Mouse (Mus musculus): ENCODE results near the gene Sbk1. TPM values are rescaled to one million over a fixed set of nuclear protein-coding genes. Genes with fewer than 3 reads are reported as not detected.

The Sbk1 gene
- polyA plus RNA-seq, 1 experiment from 2014 or later, result 159 TPM

DNA sequence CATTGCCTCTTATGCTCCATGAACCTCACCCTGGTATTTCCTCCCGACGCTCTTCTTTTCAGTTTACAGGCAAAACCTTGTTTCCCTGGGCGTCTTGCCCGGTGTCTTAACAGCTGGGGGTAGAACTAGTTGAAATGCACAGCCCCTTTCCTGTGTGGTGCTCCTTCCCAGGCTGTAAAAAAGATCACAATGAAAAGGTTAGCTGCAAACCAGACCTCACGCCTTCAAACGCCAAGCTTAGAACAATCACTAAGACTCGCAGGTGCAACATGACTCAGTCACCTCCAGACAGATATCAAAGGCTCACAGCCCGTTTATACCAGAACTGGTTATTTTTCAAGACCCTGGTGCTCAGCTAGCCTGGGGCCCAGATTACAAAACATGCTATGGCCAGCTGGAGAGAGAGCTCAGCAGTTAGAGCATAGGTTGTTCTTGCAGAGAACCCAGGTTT, 67.1 kb downstream of the Sbk1 start:
- no peaks in the 10 kb centered on the region for H3K27me3 ChIP-seq (replicated peaks; ENCODE audit: control insufficient read depth, insufficient read depth, low read length)
- no peak overlapping the region for H3K9ac ChIP-seq (ENCODE audit: low read depth, low read length)
- no peaks in the 10 kb centered on the region for H3K9me3 ChIP-seq (ENCODE audit: control insufficient read depth, low read length)
- WGBS, result 71% methylated on average over 8 of the region's 8 CpGs
- H3K4me2 ChIP-seq (ENCODE audit: low read length), result no peak overlapping the region
- no peaks in the 10 kb centered on the region for H3K4me1 ChIP-seq (ENCODE audit: control insufficient read depth, insufficient read depth, low read depth, low read length)
- no peak overlapping the region for H3K27ac ChIP-seq (ENCODE audit: low read depth, low read length)
- no peak for ATAC-seq
- no peaks in the 10 kb centered on the region for H3K36me3 ChIP-seq (ENCODE audit: control insufficient read depth, insufficient read depth, low read length)
- no peak overlapping the region for H3K4me3 ChIP-seq (ENCODE audit: low read length)

DNA sequence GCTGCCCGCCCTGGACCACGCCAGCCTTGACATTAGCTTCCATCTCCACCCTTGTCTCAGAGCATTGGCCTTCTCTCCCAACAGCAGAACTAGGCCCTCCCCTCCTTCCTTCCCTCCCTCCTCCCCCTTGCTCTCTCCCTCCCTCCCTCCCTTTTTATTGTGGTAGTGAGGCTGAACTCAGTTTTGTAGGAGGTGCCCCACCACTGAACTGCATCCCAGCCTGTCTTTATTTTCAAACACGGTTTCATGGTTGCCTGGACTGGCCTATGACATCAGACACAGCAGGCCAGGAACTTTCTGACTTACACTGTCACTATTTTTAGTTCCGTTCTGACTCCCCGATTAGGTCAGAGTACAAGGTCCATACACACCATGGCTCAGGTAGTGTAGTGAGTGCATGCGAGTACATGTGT, 67.8 kb downstream of the Sbk1 start:
- H3K4me3 ChIP-seq (ENCODE audit: low read length), result no peak overlapping the region
- H3K36me3 ChIP-seq (ENCODE audit: control insufficient read depth, insufficient read depth, low read length), result no peaks in the 10 kb centered on the region
- H3K27me3 ChIP-seq (replicated peaks; ENCODE audit: control insufficient read depth, insufficient read depth, low read length), result no peaks in the 10 kb centered on the region
- H3K4me2 ChIP-seq (ENCODE audit: low read length), result no peak overlapping the region
- no peaks in the 10 kb centered on the region for H3K9me3 ChIP-seq (ENCODE audit: control insufficient read depth, low read length)
- 71% methylated on average over 6 of the region's 6 CpGs for WGBS
- ATAC-seq, result no peak
- no peak overlapping the region for H3K27ac ChIP-seq (ENCODE audit: low read depth, low read length)
- H3K4me1 ChIP-seq (ENCODE audit: control insufficient read depth, insufficient read depth, low read depth, low read length), result no peaks in the 10 kb centered on the region
- H3K9ac ChIP-seq (ENCODE audit: low read depth, low read length), result no peak overlapping the region

DNA sequence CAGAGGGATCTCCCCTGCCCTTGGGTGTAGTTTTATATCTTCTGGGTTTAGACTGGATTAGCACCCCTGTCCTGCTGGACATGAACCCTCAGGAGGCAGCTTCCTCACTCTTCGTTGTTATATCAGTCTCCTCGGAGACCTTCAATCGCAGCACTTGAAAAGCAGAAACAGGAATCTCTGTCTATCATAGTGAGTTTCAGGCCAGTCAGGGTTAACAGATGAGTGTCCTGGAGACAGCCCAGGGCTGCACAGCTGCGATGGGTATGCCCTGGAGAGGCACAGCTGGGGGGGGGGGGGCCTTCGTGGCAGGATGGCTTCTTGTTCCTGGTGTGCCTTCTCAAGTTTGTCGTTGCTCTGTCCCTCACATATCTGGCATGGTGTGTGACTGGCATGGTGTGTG, 68.5 kb downstream of the Sbk1 start:
- Histone ChIP-seq H3K27ac (ENCODE audit: low read depth, low read length) (no peak overlapping the region), H3K4me2 (ENCODE audit: low read length) (no peak overlapping the region), H3K9ac (ENCODE audit: low read depth, low read length) (no peak overlapping the region), H3K27me3 (replicated peaks; ENCODE audit: control insufficient read depth, insufficient read depth, low read length) (no peaks in the 10 kb centered on the region), H3K36me3 (ENCODE audit: control insufficient read depth, insufficient read depth, low read length) (no peaks in the 10 kb centered on the region), H3K9me3 (ENCODE audit: control insufficient read depth, low read length) (no peaks in the 10 kb centered on the region), H3K4me3 (ENCODE audit: low read length) (no peak overlapping the region), H3K4me1 (ENCODE audit: control insufficient read depth, insufficient read depth, low read depth, low read length) (no peaks in the 10 kb centered on the region)
- WGBS, result 48% methylated on average over 6 of the region's 6 CpGs
- ATAC-seq, result no peak

Other genes with a start within 250 kb of the Sbk1 start
- gene Gsg1l, start 190.2 kb upstream of the Sbk1 start, polyA plus RNA-seq (2015; fragmentation: Nextera tagmentation; extraction: Ambion mirVana), result 16.9 and 20.3 TPM in 2 replicates
- gene Xpo6, start 72.1 kb upstream of the Sbk1 start, polyA plus RNA-seq (2015; fragmentation: Nextera tagmentation; extraction: Ambion mirVana), result 44.4 and 54.4 TPM in 2 replicates
- gene Lat, start 97.0 kb downstream of the Sbk1 start, polyA plus RNA-seq (2015; fragmentation: Nextera tagmentation; extraction: Ambion mirVana), result 0.55 and 1.00 TPM in 2 replicates
- 98.1 and 98.9 TPM in 2 replicates for gene Spns1, start 104.8 kb downstream of the Sbk1 start, polyA plus RNA-seq (2015; fragmentation: Nextera tagmentation; extraction: Ambion mirVana)
- 2.1 and 2.3 TPM in 2 replicates for gene Nfatc2ip, start 124.1 kb downstream of the Sbk1 start, polyA plus RNA-seq (2015; fragmentation: Nextera tagmentation; extraction: Ambion mirVana)
- not detected in 2 replicates for gene Cd19, start 142.3 kb downstream of the Sbk1 start, polyA plus RNA-seq (2015; fragmentation: Nextera tagmentation; extraction: Ambion mirVana)
- 23.1 and 26.0 TPM in 2 replicates for gene Rabep2, start 156.1 kb downstream of the Sbk1 start, polyA plus RNA-seq (2015; fragmentation: Nextera tagmentation; extraction: Ambion mirVana)
- 0.56 and 14.3 TPM in 2 replicates for gene Atp2a1, start 190.5 kb downstream of the Sbk1 start, polyA plus RNA-seq (2015; fragmentation: Nextera tagmentation; extraction: Ambion mirVana)
- 70.7 and 76.5 TPM in 2 replicates for gene Sh2b1, start 202.8 kb downstream of the Sbk1 start, polyA plus RNA-seq (2015; fragmentation: Nextera tagmentation; extraction: Ambion mirVana)
- gene Tufm, start 214.7 kb downstream of the Sbk1 start, polyA plus RNA-seq (2015; fragmentation: Nextera tagmentation; extraction: Ambion mirVana), result 136 and 137 TPM in 2 replicates
- gene Atxn2l, start 230.8 kb downstream of the Sbk1 start, polyA plus RNA-seq (2015; fragmentation: Nextera tagmentation; extraction: Ambion mirVana), result 48.1 and 59.7 TPM in 2 replicates

Data from hindbrain, embryonic 16.5 days (tissue).